Mouse (Mus musculus) lung, postnatal 14 days (tissue): ENCODE measurements at regions not wholly inside any gene's neighbourhood (a gene's known extent, or its start where the extent isn't known, plus 50 kb on each side); places are given as distances from the start of the nearest gene placed in this dataset.
A peak's percentile ranks its signal among the peaks of the same experiment; 100 is the strongest.

Experiments used
- DNase-seq: peaks from one replicate; pipeline ENCODE4 v3.0.0; 2021

DNA sequence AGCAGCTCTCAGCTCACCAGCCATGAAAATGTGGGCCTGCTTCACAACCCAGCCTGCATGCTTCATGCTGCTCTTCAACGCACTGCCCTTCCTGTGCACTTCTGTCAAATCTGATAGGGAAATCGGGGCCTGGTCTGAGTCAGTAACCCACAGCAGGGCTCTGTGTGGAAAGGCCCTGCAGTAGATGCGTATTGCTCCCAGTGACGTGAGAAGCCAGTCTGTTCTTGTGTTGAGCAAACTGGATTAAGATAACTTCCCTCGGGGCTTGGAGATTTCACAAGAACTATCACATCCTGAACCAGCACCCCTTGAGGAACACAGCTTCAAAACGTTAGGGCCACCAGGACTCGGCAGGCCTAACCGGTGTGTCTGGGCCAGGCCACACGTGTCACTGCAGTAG, 106.5 kb upstream of the Klf14 start:
- DNase-seq, result no peak

DNA sequence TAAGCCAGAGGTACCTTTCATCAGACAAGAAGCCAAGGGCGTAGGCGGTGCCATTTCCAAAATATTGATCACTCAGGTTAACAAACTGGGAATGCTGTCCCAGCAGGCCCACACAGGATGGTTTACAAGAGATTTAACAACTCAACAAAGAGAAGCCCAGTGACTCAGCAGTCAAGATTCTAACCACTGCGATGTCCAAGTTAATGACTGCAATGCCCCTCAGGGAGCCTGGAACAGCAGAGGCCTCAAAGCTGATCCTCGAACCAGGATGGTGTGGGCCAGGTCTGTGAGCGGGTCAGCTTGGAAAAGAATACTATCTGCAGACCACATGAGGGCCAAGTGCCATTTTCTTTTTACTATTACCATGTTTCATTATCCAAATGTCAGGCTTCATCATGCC, 108.0 kb upstream of the Klf14 start:
- no peak for DNase-seq

DNA sequence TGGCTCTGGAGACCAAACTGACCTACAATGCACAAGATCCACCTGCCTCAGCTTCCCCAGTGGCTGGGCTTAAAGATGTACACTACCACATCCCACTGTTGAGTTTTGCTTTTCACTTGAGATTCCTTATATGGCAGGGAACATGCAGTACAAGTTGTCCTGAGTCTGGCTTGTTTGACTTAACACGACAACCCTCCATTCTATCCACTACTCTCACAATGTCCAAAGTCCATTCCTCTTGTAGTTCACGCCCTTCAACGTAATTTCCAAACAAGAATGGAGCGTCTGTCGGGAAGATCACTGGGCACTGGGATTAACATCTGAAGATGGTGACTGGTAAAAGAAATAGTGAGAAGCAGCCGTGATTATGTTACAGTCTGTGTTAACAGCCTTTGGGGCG, 108.6 kb upstream of the Klf14 start:
- no peak for DNase-seq

DNA sequence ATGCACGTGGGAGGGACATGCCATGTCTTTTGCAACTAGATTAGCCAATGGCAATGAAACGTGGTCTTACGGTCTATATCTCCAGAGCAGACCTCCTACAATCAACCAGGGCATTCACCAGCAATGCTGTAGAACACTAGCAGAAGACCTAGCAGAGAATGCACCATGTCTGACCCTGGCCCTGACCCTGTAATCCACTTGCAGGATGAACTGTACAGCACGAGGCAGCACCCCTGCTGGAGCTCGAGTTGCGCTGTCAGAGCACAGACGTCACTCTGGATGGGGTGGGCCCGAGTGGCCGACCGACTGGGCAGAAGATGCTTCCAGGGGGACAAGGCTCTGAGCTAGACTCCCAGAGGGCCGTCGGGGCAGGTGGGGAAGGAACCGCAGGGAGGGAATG, 110.4 kb upstream of the Klf14 start:
- DNase-seq, result no peak

DNA sequence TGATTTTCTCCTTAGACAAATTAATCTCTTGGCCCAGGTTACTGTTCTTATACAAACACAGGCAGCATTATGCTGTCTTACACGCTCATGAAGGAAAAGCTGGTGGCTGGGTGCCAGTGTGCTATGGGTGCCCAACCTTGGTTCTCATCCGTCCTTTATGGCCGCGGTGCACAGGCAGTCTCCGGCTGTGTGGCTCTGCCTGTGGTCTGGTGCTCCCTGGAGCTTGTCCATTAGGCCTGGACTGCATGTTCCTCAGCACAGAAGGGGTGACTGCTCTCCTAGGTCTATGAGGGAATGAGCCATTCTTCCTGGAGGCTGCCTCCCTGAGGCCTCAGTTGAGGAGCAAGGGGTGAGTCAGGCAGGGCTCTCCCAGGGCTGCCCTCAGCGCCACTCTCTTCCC, 111.7 kb upstream of the Klf14 start:
- DNase-seq, result no peak

DNA sequence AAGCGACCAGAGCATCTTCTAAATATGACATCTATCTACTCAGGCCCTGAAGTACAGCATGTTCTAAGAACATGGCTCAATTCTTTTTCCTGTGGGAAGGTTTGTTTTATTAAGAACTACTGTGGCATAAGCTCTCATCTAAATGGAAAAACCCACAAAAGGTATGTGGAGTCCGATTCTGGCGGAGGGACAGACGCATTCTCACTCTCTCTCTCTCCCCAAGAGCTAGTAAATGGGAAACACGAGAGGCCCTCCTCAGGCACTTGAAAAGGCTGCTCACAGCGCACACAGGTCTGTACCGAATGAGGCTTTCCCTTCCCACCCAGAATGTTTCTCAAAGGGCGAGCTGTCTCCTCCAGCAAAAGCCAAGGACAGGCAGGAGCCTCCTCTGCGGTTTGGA, 112.1 kb upstream of the Klf14 start:
- DNase-seq, result no peak

DNA sequence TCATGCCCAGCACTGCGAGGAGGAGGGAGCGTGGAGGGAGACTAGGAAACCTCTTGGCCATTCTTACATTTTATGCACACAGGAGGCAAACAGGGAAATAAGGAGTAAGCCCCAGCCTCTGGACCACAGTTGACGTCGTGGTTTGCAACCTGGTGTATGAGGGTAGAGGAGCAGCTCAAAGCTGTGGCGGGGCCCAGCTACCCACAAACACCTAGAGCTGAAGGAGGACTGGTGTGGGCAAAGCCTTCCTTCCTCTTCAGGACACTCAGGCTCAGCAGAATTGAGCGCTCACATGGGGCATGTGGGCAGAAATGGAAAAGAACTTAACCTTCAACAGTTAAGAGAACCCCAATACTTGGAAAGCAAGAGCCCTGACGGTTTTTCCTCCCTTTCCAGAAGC, 113.2 kb upstream of the Klf14 start:
- DNase-seq, result no peak

DNA sequence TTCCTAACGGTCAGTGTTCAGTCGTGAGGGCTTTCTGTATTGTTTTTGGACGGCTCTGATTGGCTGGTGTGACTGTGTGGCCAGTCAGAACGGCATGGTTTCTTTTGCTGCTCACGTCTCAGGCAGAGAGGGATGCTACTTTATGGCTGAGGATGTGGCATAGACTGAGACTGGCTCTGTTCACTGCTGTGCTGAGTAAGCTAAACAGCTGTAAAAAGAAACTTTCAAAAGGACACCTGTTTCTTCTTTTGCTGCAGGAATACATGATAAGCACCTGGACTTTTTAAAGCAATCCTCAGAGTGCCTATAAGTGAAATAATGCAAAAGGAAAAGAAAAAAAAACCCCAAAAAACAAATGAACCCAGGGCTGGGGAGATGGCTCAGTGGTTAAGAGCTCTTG, 113.7 kb upstream of the Klf14 start:
- no peak for DNase-seq

DNA sequence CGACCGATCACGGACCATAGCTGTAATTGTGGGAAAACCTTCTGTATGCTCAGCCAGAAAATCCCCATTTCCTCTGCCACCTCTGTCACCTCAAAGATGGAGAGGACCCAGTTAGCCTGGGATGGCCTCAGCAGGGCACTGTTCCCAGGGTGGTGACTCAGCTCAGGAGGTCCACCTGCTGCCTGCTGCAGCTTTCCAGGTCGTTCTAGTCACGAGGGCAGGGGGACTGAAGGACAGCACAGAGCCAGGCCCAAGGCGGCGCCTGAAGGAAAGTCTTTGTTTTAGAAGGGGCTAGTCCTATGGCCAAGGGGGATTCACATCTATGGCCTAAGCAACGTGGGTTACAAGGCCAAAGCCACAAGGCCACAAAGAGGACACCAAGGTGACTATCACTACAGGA, 114.5 kb upstream of the Klf14 start:
- no peak for DNase-seq

DNA sequence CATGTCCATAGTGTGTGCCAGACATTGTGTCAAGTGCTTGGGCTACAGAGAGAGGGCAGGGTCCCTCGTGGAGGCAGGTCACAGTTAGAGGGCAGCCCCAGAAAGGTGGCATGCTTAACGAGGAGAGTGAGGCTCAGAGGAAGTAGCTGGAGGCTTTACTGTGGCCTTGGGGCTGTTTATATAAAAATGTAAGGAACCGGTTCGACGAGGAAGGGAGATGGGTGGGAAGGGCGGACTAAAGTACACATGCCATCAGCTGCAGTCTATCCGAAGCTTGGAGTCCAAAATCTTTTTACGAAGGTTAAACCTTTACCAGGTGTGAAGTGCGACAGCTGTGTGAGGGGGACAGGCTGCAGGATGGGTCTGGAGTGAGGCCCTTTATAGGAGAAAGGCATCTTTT, 115.5 kb upstream of the Klf14 start:
- DNase-seq, result no peak

DNA sequence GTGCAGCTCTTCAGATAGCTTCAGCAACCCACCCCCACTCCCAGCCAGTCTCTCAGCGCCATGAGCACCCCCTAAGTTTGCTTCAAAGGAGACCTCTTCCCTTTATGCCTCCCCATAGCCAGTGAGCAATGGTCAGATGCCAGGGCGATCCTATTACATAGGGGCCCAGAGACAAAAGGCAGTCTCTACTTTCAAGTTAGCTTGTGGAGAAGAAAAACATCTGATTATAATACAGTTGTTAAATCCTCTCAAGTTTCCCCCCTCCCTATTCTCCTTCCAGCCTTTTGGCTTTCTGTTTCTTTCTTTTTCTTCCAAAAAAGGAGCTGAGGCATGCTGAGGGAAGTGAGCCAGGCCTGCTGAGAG, 116.3 kb upstream of the Klf14 start:
- no peak for DNase-seq

DNA sequence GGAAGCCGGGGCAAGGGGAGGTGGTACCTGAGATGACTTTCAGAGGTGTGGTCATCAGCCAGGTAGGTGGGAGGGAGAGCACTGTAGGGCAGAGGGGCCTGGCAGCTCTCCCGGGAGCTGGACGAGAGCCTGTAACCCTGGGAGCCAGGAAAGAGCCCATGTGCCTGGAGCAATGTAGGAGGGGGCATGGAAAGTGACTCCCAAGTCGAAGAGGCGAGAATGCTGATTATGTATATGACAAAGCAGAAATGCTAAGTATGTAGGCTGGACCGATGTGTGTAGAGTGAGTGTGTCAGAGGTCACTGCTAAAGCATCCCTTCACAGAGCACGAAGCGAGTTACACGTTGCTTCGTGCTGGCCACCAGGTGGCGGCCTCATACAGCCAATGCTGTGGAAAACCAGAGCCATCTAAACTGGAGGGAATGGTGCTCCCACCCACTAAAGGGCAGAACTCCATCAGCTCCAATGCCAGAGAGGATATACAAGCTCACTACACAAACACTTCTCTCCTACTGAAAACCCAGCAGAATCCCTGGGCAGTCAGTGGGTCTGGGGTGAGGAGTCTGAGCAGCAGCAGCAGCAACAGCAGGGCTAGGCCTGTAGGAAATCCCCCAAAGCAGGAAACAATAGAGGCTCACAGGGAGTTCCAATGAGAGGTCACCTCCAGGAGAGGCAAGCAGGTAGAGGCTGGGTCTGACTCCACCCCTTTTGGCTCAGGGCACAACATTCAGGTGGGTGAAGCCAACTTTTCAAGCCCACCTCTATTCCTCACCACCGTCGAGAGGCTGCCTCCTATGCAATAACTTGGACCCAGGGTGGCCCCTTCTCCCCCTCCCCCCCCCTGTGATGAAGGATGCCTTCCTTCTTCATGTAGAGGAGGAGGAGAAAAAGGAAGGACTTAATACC, 116.9 kb upstream of the Klf14 start:
- DNase-seq, result peak; percentile 82

DNA sequence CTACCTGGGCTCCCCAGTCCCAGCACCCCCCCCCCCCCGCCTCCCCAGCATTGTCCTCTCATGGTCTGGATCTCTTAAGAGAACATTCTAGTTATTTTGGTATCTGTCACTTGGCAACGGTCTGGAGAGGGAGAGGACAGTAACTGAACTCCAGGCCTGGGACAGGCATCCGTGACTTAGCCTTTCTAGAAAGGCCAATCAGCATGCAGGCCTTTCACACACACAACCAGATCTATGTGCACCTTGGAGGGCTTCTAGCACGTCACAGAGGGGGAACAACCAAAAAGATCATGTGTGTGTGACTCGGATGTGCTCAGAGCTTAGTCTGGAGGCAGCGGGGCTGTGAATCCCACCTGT, 117.6 kb upstream of the Klf14 start:
- DNase-seq, result no peak

DNA sequence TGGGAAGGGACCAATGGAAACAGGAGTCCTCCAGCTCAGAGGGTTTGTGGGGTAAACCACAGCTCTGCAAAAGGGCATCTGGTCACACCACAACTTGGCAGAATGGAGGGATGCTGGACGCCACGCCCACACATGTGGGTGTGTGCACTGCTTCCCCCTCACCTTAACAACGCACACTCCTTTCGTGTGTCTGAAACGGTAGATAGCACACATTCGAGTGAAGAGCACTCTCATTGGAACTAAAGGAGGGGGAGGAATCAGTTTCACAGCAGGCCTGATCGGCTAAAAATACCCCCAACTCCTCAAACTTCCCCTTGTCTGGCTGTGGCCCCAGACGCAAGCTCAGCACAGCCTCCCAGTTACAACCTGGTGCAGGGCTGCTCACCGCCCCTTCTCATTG, 118.3 kb upstream of the Klf14 start:
- no peak for DNase-seq

DNA sequence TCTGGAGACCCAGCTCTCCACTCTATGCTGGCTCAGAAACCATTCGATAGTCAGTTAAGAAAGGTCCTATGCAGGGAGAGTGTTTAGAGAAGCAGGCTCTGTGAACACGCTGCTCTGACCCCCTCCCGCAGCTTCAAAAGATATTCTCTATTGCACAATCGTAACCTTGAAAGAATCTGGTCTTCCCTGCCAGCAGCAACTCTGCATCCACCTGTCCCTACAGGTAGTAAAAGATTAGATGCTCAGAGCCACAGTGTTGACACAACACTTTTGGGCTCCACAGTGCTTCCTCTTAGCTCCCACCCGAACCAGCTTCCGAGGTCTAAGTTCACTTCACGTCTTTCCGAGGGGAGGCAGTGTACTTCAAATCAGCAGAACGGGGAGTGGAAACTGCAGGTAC, 118.9 kb upstream of the Klf14 start:
- DNase-seq, result no peak

DNA sequence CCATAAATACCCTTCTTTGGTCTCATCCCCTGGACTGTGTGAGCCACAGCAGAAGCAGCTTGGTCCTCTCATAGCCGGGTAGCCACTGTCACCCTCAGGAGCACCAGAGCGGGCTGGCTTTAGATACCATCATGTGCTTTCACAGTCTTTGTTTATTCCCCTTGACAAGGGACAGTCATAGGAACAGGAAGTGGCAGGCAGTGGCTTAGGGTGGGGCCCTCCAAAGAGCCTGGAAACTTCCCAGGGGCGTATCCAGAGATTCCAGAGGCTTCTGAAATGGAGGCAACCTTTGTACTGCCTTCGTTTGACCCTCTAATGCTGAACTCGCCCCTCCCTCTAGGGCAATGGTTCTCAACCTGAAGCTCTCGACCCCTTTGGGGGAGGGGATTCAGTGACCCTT, 119.5 kb upstream of the Klf14 start:
- DNase-seq, result peak; percentile 72

DNA sequence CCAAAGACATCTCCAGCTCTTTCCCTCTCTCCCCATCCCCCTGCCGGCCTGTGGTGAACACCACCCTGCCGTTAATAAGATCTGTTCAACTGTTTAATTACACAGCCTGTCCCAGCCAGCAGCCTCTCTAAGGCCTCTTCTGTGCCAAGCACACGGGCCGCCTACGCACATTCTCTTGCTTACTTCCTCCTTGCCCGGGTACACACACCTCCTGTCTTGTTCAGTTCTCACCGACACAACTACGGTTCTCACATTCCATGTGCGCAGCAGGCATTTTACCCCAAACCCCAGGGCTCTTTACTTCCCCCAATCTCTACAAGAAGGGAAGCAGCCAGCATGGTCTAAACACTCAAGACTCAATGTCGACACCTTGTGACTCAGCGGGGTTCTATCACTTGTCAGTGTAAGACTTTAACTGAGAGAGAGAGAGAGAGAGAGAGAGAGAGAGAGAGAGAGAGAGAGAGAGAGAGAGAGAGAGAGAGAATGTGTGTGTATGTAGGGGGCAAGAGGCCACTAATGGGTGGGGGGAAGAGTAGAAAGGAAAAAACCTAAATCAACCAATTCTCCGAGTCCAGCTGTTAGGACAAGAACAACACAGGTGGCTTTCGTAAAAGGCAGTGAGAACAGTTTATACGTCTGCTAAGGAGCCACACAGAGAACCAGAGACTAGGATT, 120.8 kb upstream of the Klf14 start:
- peak; percentile 63 for DNase-seq

DNA sequence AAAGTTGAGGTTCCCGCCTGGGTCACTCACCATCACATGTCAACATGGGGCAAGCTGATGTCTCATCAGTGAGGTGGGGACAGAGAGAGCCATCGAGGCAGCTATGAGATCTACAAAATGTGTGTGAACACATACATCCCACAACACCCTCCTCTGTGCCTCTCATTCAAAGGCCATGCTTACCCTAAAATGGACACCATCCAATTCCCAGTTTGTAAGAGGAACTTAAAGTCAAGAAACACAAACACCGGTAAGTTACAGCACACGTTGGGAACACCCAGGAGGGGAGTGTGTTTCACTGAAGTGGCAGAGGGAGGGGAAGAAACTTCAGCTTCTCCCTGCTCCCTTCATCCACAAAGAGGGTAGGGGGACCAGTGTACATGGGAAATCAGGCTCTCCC, 121.4 kb upstream of the Klf14 start:
- DNase-seq, result no peak

DNA sequence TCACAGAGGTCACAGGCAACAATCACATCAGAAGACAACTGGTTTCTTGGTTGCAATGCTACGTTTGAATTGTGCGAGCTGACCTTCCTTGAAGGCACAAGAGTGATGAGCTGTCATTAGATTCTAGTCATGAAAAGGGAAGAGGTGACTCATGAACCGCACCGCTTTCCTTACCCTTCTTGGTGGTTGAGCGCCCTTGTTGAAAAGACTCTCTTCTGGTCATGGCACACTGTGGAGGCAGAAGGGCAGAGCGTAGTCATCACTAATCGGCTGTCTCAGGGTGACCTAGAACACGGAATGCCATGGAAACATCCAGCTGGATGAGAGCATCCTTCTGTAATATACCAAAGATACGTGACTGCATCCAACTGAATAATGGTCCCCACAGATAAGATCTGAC, 121.8 kb upstream of the Klf14 start:
- no peak for DNase-seq

DNA sequence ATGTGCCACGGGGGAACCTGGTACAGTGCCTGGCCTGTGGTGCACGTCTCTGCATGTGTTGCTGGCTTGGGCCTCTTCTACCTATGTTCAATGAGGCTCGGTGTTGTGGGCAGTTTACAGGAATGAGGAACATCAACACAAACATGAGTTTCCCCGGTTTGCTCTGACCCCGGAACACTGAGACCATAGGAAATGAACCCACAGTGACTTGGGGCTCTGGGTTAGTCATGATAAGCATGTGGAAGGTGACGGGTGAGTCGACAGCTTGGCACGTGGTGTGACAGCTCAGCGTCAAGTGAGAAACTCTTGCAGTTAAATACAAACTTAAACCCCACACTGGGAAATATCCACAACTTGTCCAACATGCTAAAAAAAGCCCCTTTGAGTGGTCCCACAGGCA, 122.4 kb upstream of the Klf14 start:
- no peak for DNase-seq

DNA sequence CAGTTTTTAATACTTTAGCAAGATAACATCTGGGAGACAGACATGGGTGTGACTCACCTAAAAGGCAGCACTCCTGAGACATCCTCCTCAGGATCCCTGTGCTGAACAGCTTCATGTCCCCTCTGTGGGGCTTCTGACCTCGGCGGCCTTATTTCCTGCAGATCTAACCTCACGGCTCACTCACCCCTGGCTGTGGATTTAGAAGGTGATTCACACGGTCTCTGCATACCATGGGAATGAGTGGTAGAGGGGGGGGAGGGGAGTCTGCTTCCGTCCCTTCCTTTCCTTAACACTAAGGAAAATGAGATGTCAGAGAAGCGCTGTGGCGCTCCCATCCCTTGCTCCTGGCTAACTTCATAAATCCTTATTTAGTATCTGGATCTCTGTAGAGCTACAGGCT, 123.1 kb upstream of the Klf14 start:
- DNase-seq, result no peak

DNA sequence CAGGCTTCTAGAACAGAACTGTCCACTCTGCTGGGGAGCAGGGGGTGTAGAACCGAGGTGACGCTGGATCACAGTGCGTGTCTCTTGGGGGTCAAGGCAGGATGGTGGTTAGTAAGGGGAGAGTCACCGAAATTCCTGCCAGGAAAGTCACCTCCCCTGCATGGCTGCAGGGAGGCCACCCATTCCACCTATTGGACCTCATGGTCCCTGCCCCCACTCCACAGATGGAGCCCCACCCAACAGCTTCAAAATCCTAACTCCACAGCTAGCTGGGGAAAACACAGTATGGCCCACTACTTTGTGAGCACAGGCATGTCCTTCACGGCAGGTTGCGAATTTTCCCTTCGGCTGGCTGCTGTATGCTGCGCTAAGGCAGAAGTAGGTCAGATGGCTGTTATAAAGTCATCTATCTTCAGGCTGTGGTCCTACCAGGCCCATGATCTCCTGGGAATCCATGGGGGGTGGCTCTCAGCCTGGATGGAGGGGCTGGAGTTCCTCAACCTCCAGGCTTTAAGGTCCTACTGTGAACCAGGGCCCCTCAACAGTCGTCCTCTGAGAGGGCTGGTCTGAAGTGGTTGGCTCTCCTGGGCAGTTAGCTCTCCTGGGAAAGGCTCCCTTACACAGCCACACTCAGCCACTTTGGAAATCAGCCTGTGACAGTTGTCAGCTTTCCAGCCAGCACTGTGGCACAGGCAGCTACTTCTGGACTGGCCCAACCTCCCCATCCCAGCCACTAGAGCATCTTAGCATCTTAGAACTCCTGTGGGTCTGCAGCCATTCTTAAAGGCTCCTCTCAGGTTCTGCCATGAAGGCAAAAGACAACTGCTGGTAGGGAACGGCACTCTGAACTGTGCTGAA, 124.0 kb upstream of the Klf14 start:
- no peak for DNase-seq

DNA sequence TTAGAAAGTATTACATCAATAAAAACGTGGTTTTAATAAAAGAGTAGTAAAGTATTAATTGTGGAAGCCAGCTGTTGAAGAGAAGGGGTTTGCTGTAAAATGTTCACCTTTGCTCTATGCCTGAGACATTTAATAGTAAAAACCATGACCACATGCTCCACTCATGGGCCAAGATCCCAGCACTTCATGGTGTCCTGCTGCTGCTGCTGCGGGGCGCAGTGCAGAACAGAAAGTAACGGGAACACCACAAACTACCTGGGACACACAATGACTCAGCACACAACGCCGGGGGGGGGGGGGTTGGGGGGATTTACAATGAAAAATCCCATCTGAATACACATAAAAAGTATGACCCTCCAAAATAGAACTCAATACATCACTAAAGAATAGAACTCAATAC, 124.8 kb upstream of the Klf14 start:
- DNase-seq, result no peak
